Mouse (Mus musculus) hindbrain, embryonic 15.5 days (tissue): ENCODE results near the gene Smo. TPM values are rescaled to one million over a fixed set of nuclear protein-coding genes. Genes with fewer than 3 reads are reported as not detected.
A peak's percentile ranks its signal among the peaks of the same experiment; 100 is the strongest.
"Not testable (repeated sequence)": the region's sequence is repeated elsewhere in the genome, so short reads cannot be mapped to it uniquely, and the experiment has no call there.

ENCODE experiments used
- ATAC-seq: fragments of 200-750 bp; cut with Nextera tagmentation; 2 replicates; pipeline ENCODE4 v1.8.0; 2017; ENCODE audit warnings: low read depth, moderate number of reproducible peaks, moderate TSS enrichment; ENCODE audit not compliant: low FRiP score
- H3K27ac ChIP-seq: fragments of 300-500 bp; sonication (generic); replicated peaks from 2 replicates; pipeline ENCODE4 v1.5.1; 2015; ENCODE audit warnings: mild to moderate bottlenecking, inconsistent platforms
- H3K27me3 ChIP-seq: fragments of 300-500 bp; sonication (generic); 2 replicates; pipeline ENCODE4 v1.6.1; 2015; ENCODE audit warnings: control low read depth, inconsistent platforms
- H3K36me3 ChIP-seq: fragments of 300-500 bp; sonication (generic); 2 replicates; pipeline ENCODE4 v1.6.1; 2015; ENCODE audit warnings: control low read depth, inconsistent platforms
- H3K4me1 ChIP-seq: fragments of 300-500 bp; sonication (generic); replicated peaks from 2 replicates; pipeline ENCODE4 v1.6.1; 2015; ENCODE audit warnings: control low read depth, inconsistent platforms
- H3K4me2 ChIP-seq: fragments of 300-500 bp; sonication (generic); 2 replicates; pipeline ENCODE4 v1.6.1; 2015; ENCODE audit warnings: moderate library complexity, mild to moderate bottlenecking, inconsistent platforms
- H3K4me3 ChIP-seq: fragments of 300-500 bp; sonication (generic); 2 replicates; pipeline ENCODE4 v1.5.1; 2015; ENCODE audit warnings: mild to moderate bottlenecking, inconsistent platforms
- H3K9ac ChIP-seq: fragments of 300-500 bp; sonication (generic); 2 replicates; pipeline ENCODE4 v1.6.1; 2015; ENCODE audit warnings: inconsistent platforms
- H3K9me3 ChIP-seq: fragments of 300-500 bp; sonication (generic); 2 replicates; pipeline ENCODE4 v1.6.1; 2016; ENCODE audit warnings: control low read depth, inconsistent platforms
- WGBS: fragments of 180-500 bp; shearing (Covaris S2); methylation state at CpG from one replicate; pipeline ENCODE4 v1.1.7; 2015; 5-methylcytosine and 5-hydroxymethylcytosine counted together
- polyA plus RNA-seq: library from polyadenylated mRNA; unstranded; fragments of >200 nt; fragmentation: Nextera tagmentation; extraction: Ambion mirVana; gene quantifications from 2 replicates; pipeline ENCODE4 v1.2.1, GENCODE M21; 2015

Smo gene
- polyA plus RNA-seq, 1 experiment from 2014 or later: 15.7 TPM

DNA sequence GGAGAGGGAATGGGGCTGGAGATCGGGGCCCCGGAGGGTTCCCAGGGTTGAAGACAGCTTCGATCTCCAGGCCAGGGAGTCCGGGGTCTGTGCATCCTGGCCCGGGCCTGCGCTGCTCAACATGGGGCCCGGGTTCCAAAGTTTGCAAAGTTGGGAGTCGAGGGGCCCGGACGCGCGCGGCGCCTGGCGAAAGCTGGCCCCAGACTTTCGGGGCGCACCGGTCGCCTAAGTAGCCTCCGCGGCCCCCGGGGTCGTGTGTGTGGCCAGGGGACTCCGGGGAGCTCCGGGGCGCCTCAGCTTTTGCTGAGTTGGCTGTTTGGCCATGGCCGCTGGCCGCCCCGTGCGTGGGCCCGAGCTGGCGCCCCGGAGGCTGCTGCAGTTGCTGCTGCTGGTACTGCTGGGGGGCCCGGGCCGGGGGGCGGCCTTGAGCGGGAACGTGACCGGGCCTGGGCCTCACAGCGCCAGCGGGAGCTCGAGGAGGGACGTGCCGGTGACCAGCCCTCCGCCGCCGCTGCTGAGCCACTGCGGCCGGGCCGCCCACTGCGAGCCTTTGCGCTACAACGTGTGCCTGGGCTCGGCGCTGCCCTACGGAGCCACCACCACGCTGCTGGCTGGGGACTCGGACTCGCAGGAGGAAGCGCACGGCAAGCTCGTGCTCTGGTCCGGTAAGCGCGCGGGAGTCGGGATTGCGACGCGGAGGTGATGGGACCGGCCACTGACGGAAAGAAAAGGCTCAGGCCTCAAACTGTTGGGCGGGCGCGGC, 567 bp downstream of the Smo start:
- whole genome bisulfite sequencing: 0% methylated on average over 70 of the region's 75 CpGs
- H3K9ac ChIP-seq: peak overlapping the region; percentile 67
- peak overlapping the region; percentile 89 for H3K4me3 ChIP-seq
- ATAC-seq: peak; percentile 82
- no peaks in the 10 kb centered on the region for H3K9me3 ChIP-seq
- H3K4me1 ChIP-seq: peaks cover 15% of the 10 kb centered on the region; the same call in 1 of the 2 replicates
- peak overlapping the region; percentile 85 for H3K27ac ChIP-seq
- peak overlapping the region; percentile 99 for H3K4me2 ChIP-seq
- no peaks in the 10 kb centered on the region for H3K27me3 ChIP-seq
- no peaks in the 10 kb centered on the region for H3K36me3 ChIP-seq

DNA sequence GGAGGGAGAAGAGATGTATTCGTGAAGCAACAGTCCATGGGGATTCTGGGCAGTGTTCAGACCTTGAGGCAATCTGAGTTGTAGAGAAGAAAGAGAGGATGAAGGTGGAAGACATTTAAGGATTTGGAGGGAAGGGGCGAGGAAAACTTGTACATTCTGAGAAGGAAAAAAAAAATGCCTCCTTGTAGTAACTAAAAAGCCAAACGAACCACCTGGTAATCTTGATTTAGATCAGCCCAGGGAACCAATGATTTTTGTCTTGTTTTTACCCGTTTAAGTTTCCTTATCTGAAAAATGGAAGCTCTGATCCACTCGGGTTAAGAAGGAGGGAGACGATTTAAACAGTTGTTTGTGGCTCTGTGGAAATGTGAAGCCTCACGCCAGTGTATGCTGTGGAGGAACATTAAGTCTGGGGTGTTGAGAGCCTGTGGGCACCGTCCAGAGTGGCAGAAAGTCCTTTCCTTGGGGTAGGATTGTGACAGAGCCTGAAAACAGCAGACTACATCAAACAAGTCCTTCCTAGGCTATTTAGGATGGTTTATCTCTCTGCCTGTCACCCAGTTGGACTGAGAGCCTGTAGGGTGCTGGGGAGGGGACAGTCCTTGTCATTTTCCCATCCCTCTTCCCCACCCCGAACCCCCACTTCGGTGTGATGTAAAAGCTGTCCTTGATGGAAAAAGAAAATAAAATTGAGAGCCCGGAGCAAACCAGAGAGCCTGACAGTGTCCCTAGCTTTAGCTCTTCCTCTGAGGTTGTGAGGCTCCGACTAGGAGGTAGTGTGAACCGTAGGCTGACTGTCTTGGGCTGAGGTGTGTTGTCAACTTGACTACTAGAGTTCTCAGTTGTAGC, 1.5 kb downstream of the Smo start:
- Histone ChIP-seq H3K4me3 (peak overlapping the region; percentile 89), H3K9ac (peak overlapping the region; percentile 67), H3K9me3 (no peaks in the 10 kb centered on the region), H3K4me2 (peak overlapping the region; percentile 99), H3K36me3 (no peaks in the 10 kb centered on the region), H3K4me1 (peaks cover 15% of the 10 kb centered on the region; the same call in 1 of the 2 replicates), H3K27ac (peak overlapping the region; percentile 85), H3K27me3 (no peaks in the 10 kb centered on the region)
- no peak for ATAC-seq
- 19% methylated on average over 13 of the region's 13 CpGs for WGBS

DNA sequence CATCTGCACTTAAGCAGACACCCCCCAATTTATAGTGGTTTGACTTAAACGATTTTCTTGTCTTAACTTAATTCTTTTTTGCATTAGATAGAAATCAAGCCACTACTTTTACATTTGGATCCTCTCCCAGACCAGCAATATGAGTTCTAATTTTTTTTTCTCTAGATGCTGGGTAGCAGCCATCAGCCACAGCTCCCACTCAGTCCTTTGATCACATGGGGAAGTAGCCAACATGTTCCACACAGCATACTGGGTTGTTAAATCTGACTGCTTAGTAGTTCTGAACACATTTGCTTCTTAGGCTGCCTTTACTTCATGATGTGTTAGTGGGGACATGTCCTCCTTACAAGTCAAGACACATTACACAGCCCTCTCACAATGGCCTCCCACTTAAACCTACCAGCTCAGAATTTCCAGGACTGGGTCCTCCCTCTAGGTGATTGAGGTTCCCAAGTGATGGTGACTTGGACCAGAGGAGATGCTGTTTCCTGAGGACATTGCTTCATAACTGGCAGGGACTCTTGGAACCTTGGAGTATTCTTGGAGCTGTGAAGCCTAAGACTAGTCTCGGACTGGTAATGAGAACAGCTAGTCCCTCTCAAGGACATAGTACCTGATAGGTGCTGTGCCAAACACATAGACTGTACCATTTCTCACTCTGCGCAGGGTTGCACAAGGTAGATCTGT, 16.3 kb downstream of the Smo start:
- H3K27ac ChIP-seq: no peak overlapping the region
- WGBS: 97% methylated on average over 3 of the region's 3 CpGs
- H3K4me2 ChIP-seq: no peak overlapping the region
- no peak for ATAC-seq
- 0 out of 2 replicates have a peak, but pooled peaks cover 3% of the 10 kb centered on the region for H3K9me3 ChIP-seq
- no peak overlapping the region for H3K4me3 ChIP-seq
- peaks cover 3% of the 10 kb centered on the region; the same call in 1 of the 2 replicates for H3K4me1 ChIP-seq
- H3K36me3 ChIP-seq: no peaks in the 10 kb centered on the region
- no peaks in the 10 kb centered on the region for H3K27me3 ChIP-seq
- H3K9ac ChIP-seq: no peak overlapping the region

- no peak overlapping the region for H3K9ac ChIP-seq
- H3K4me3 ChIP-seq: no peak overlapping the region
- no peak overlapping the region for H3K4me2 ChIP-seq
- H3K27me3 ChIP-seq: no peaks in the 10 kb centered on the region
- ATAC-seq: no peak
- 64% methylated on average over 11 of the region's 11 CpGs for WGBS
- H3K36me3 ChIP-seq: no peaks in the 10 kb centered on the region
- H3K4me1 ChIP-seq: peaks cover 3% of the 10 kb centered on the region; the same call in 1 of the 2 replicates
- H3K27ac ChIP-seq: no peak overlapping the region
- H3K9me3 ChIP-seq: 0 out of 2 replicates have a peak, but pooled peaks cover under 1% of the 10 kb centered on the region
These were observed 18.0 kb downstream of the Smo start for GRCm38 (mm10) chr6:29753336-29753735.

- no peak overlapping the region for H3K9ac ChIP-seq
- no peak overlapping the region for H3K4me2 ChIP-seq
- peaks cover 3% of the 10 kb centered on the region; the same call in 1 of the 2 replicates for H3K4me1 ChIP-seq
- ATAC-seq: no peak
- 79% methylated on average over 5 of the region's 5 CpGs for WGBS
- no peaks in the 10 kb centered on the region for H3K36me3 ChIP-seq
- 0 out of 2 replicates have a peak overlapping the region, but pooled peaks have one; percentile 8 for H3K27ac ChIP-seq
- no peaks in the 10 kb centered on the region for H3K27me3 ChIP-seq
- no peaks in the 10 kb centered on the region for H3K9me3 ChIP-seq
- H3K4me3 ChIP-seq: no peak overlapping the region
These were observed 20.7 kb downstream of the Smo start for GRCm38 (mm10) chr6:29756001-29756400.

GRCm38 (mm10) chr6:29756476-29756875, 21.2 kb downstream of the Smo start:
- H3K9ac ChIP-seq: no peak overlapping the region
- no peaks in the 10 kb centered on the region for H3K36me3 ChIP-seq
- no peaks in the 10 kb centered on the region for H3K27me3 ChIP-seq
- 82% methylated on average over 4 of the region's 4 CpGs for WGBS
- no peak overlapping the region for H3K4me2 ChIP-seq
- H3K27ac ChIP-seq: no peak overlapping the region
- H3K4me3 ChIP-seq: no peak overlapping the region
- H3K4me1 ChIP-seq: peaks cover 3% of the 10 kb centered on the region; the same call in 1 of the 2 replicates
- H3K9me3 ChIP-seq: no peaks in the 10 kb centered on the region
- no peak for ATAC-seq

DNA sequence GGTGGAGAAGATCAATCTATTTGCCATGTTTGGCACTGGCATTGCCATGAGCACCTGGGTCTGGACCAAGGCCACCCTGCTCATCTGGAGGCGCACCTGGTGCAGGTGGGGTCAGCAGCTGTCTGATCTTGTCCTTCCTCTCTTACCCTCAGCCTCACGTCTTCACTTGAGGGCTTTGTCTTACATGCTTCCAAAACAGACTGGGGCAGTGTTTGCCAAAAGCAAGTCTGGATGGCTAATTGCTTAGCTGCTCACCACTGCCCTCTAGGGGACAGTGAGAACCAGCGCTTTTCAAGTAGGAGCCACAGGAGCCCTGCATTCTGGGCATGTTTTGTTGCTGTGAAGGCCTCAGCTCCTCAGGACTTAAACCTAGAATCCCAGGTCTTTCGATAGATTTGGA, 23.1 kb downstream of the Smo start:
- WGBS: 55% methylated on average over 4 of the region's 4 CpGs
- no peak overlapping the region for H3K4me3 ChIP-seq
- ATAC-seq: no peak
- no peak overlapping the region for H3K9ac ChIP-seq
- H3K9me3 ChIP-seq: no peaks in the 10 kb centered on the region
- H3K4me2 ChIP-seq: no peak overlapping the region
- no peak overlapping the region for H3K27ac ChIP-seq
- H3K27me3 ChIP-seq: no peaks in the 10 kb centered on the region
- H3K36me3 ChIP-seq: no peaks in the 10 kb centered on the region
- peaks cover 3% of the 10 kb centered on the region; the same call in 1 of the 2 replicates for H3K4me1 ChIP-seq

- no peak overlapping the region for H3K4me2 ChIP-seq
- no peak for ATAC-seq
- 82% methylated on average over 13 of the region's 13 CpGs for WGBS
- no peaks in the 10 kb centered on the region for H3K9me3 ChIP-seq
- no peaks in the 10 kb centered on the region for H3K36me3 ChIP-seq
- H3K4me1 ChIP-seq: no peaks in the 10 kb centered on the region
- H3K9ac ChIP-seq: no peak overlapping the region
- H3K27ac ChIP-seq: no peak overlapping the region
- no peaks in the 10 kb centered on the region for H3K27me3 ChIP-seq
- H3K4me3 ChIP-seq: no peak overlapping the region
These were observed 23.8 kb downstream of the Smo start for GRCm38 (mm10) chr6:29759012-29759679.

- H3K9ac ChIP-seq, ATAC-seq, H3K4me2 ChIP-seq, H3K27ac ChIP-seq, H3K4me1 ChIP-seq, H3K4me3 ChIP-seq, H3K9me3 ChIP-seq, H3K36me3 ChIP-seq, H3K27me3 ChIP-seq: not testable (repeated sequence)
- 100% methylated on average over 2 of the region's 2 CpGs for WGBS
These were observed 25.1 kb downstream of the Smo start for GRCm38 (mm10) chr6:29760397-29760796.

DNA sequence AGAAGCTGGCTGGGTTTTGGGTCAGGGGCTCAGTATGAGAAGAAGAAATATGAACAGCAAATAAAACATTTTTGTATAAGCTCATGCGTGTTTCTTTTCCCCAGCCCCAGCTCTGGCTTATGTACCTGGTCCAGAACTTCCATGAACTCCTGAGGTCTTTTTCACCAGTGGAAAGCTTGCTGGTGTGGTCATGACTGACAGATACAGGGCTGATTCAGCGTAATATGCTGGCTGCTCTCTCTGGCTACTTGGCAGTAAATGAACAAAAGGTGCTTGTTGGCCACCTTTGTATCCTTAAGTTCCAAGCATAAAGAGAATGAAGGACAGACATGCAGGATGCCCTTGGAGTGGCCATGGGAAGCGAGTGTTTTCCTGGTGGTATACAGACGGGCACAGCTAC, 26.0 kb downstream of the Smo start:
- H3K9me3 ChIP-seq: no peaks in the 10 kb centered on the region
- H3K27ac ChIP-seq: no peak overlapping the region
- H3K9ac ChIP-seq: no peak overlapping the region
- ATAC-seq: no peak
- H3K4me1 ChIP-seq: no peaks in the 10 kb centered on the region
- no peaks in the 10 kb centered on the region for H3K36me3 ChIP-seq
- H3K27me3 ChIP-seq: no peaks in the 10 kb centered on the region
- no peak overlapping the region for H3K4me3 ChIP-seq
- H3K4me2 ChIP-seq: no peak overlapping the region
- WGBS: 93% methylated on average over 4 of the region's 4 CpGs

DNA sequence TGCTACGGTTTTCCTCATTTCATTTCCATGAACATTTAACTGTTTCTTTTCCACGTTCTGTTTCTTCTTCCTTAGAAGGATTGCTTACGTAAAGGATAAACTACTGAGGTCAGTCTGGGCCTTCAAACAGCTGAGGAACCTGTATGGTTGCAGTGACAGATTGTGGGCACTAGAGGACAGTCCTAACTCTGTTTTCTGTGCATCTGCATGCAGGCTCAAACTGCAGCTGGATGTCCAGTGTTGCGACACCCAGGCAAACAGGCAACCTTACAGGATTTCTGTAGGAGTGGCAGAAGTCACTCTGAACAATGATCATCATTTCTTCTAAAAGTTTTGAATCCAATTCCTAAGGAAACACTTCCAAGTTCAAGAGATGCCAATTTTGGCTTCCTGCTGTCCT, 27.2 kb downstream of the Smo start:
- 59% methylated on average over 4 of the region's 4 CpGs for WGBS
- Histone ChIP-seq H3K36me3 (no peaks in the 10 kb centered on the region), H3K4me2 (no peak overlapping the region), H3K27ac (no peak overlapping the region), H3K4me1 (no peaks in the 10 kb centered on the region), H3K9me3 (no peaks in the 10 kb centered on the region), H3K4me3 (no peak overlapping the region), H3K27me3 (no peaks in the 10 kb centered on the region), H3K9ac (no peak overlapping the region)
- no peak for ATAC-seq
